Mouse (Mus musculus): ENCODE data around the gene Ctla2b.
"Not testable (repeated sequence)": the region's sequence is repeated elsewhere in the genome, so short reads cannot be mapped to it uniquely, and the experiment has no call there.

Ctla2b gene

GRCm38 (mm10) chr13:60897328-60897727 lies at the start of gene Ctla2b:
Gene Ctla2b, minus strand, starts transcription at chr13:60897447.
- CTCF ChIA-PET = no interaction called here

- CTCF ChIA-PET = not testable (repeated sequence)
Measured at GRCm38 (mm10) chr13:60941884-60942283, 44.6 kb upstream of the Ctla2b start, which contains the start of gene Tpbpa. Gene Tpbpa, minus strand, starts transcription at chr13:60941984.

- CTCF ChIA-PET = no interaction called here
Measured at GRCm38 (mm10) chr13:60936500-60936901, 39.3 kb upstream of the Ctla2b start, which contains the start of the genes Gm49391 and Ctla2a. Gene Gm49391, minus strand, starts transcription at chr13:60936571. Gene Ctla2a, minus strand, starts transcription at chr13:60936625.

- CTCF ChIA-PET = not testable (repeated sequence)
Measured at GRCm38 (mm10) chr13:60935490-60935889, 38.2 kb upstream of the Ctla2b start, which contains the start of gene Gm49393. Gene Gm49393, minus strand, starts transcription at chr13:60935590.

- CTCF ChIA-PET = not testable (repeated sequence)
Measured at GRCm38 (mm10) chr13:60904780-60905179, 7.5 kb upstream of the Ctla2b start, which contains the start of gene Tpbpb. Gene Tpbpb, minus strand, starts transcription at chr13:60904880.

- CTCF ChIA-PET = not testable (repeated sequence)
Measured at GRCm38 (mm10) chr13:60896794-60897193, 453 bp downstream of the Ctla2b start, which contains the start of gene Gm49392. Gene Gm49392, minus strand, starts transcription at chr13:60896894.

GRCm38 (mm10) chr13:60895406-60896160 lies 1.7 kb downstream of the Ctla2b start:
- CTCF ChIA-PET = no interaction called here

- CTCF ChIA-PET = no interaction called here
Measured at GRCm38 (mm10) chr13:60892301-60892700, 4.9 kb downstream of the Ctla2b start.

GRCm38 (mm10) chr13:60864281-60864680 lies 33.0 kb downstream of the Ctla2b start, which contains the start of gene 4930486L24Rik:
Gene 4930486L24Rik, minus strand, starts transcription at chr13:60864475.
- CTCF ChIA-PET = no interaction called here

GRCm38 (mm10) chr13:60848241-60849120 lies 48.8 kb downstream of the Ctla2b start:
- CTCF ChIA-PET = no interaction called here

Data from spleen, embryonic (tissue).